Mouse (Mus musculus): ENCODE measurements around the gene Spint5. TPM values are rescaled to one million over a fixed set of nuclear protein-coding genes. Genes with fewer than 3 reads are reported as not detected.

Spint5 gene
- not detected in 2 replicates for polyA plus RNA-seq (2015; fragmentation: Nextera tagmentation; extraction: Ambion mirVana)

DNA sequence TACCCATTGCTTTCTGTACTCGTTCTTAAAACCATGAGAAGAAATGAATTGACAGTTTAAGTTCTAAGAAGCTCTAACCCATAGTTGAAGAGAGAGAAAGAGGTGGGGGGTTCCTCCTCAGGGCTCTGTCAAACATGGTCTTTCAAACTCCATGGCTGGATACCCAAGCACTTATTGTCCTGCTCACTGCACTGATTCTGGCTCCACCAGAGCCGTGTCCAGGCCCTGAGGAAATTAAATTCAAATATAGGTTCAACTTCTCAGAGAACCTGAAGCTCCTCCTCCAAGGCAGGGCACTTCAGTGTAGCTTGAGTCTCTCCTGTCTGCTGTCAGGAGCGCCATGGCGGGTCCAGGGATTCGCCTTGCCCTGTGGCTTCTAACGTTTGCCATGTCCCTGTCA is at the start of gene Spint5:
Gene Spint5, plus strand, starts transcription at position 301 of the 400 bp plus-strand sequence.

DNA sequence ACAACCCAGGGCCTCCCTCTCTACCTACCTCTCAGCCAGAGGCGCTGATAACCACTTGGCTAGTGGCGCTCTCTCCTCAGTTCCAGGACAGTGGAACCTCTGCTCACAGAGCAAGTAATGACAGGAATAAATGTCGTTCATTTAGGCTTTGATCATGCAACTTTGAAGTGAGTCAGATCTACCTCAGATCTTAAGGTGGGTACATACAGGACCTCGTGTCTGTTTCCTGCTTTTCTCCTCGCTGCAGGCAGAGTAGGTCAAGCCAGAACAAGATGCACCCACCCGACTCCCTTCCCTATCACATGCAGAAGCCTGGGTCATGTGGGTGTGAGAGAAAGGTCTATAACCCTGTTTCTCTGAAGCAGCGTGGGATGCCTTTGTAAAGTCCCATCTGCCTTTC is 41.1 kb upstream of the Spint5 start, which contains the start of gene Wfdc11:
Gene Wfdc11, minus strand, starts transcription at position 101 of the 400 bp plus-strand sequence.

DNA sequence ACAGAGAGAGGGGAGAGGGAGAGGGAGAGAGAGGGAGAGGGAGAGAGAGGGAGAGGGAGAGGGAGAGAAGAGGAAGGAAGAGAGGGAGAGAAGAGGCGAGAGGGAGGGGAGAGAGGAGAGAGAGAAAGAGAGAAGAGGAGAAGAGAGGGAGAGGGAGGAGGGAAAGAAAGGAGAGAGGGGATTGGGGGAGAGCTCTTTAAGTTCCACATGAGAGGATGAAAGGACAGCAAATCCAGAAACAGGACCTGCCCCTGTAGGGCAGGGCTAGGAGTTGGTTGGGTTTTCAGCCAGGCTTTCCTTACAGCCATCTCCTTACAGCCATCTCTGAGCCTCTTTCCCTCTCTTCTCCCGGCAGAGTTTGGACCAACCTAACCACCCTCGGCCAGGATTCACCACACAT is 30.3 kb upstream of the Spint5 start, which contains the start of gene Wfdc13:
Gene Wfdc13, plus strand, starts transcription at position 301 of the 400 bp plus-strand sequence.

DNA sequence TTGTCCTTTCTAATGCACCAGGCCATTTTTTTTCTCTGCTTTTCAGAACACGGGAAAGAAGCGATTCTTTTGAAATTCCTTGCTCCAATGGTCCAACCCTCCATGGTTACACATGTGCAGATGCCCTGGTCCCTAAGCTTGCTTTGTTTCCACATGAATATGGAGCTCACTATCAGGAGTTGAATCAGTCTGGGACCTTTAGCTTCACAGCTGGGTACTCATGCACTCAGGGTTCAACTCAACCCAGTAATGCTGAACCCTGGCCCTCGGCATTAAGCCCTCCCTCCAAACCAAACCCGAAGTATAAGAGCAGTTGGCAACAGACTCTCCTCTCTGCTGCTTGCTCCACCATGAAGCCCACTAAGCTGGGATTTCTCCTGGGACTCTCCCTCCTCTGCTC is 16.9 kb upstream of the Spint5 start, which contains the start of gene Spint4:
Gene Spint4, plus strand, starts transcription at position 301 of the 400 bp plus-strand sequence.

DNA sequence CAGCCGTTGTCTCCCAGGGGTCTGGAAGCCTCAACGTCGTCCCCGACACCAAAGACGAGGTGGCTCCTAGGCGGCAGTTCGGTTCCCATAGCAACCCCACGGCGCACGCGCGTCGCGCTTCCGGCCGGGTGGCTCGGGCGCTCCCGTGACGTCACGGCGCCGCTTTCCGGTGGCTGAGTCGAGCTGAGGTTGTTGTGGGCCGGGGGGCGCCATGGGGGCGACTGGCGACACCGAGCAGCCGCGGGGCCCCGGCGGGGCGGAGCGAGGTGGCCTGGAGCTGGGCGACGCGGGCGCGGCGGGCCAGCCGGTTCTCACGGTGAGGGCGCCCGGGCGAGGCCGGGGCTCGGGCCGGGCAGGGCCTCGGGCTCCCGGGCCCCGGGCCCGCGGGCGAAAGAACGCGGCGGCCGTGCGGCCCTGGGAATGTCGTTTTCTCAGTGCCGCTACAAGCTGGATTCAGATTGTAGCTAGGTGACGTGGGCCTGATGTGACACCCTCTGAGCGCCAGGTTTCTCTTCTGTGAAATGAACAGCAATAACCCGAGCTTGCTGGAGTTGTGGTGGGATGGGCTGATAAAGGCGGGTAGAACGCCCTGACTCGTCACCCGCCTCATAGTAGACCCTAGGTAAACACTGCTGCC is 30.9 kb downstream of the Spint5 start, which contains the start of the genes Wfdc3 and Dnttip1:
Gene Wfdc3, minus strand, starts transcription at position 89 of the 637 bp plus-strand sequence.
Gene Dnttip1, plus strand, starts transcription at position 141 of the 637 bp plus-strand sequence.

Other genes with a start within 250 kb of the Spint5 start
- not detected in 2 replicates for gene Trp53tg5, start 241.6 kb upstream of the Spint5 start, polyA plus RNA-seq (2015; fragmentation: Nextera tagmentation; extraction: Ambion mirVana)
- gene Dbndd2, start 229.2 kb upstream of the Spint5 start, polyA plus RNA-seq (2015; fragmentation: Nextera tagmentation; extraction: Ambion mirVana) = 41.5 and 45.7 TPM in 2 replicates
- gene Pigt, start 217.8 kb upstream of the Spint5 start, polyA plus RNA-seq (2015; fragmentation: Nextera tagmentation; extraction: Ambion mirVana) = 117 and 135 TPM in 2 replicates
- gene Wfdc2, start 152.9 kb upstream of the Spint5 start, polyA plus RNA-seq (2015; fragmentation: Nextera tagmentation; extraction: Ambion mirVana) = 0.62 and 0.65 TPM in 2 replicates
- gene Spint3, start 141.8 kb upstream of the Spint5 start, polyA plus RNA-seq (2015; fragmentation: Nextera tagmentation; extraction: Ambion mirVana) = not detected in 2 replicates
- not detected in 2 replicates for gene Wfdc6a, start 129.9 kb upstream of the Spint5 start, polyA plus RNA-seq (2015; fragmentation: Nextera tagmentation; extraction: Ambion mirVana)
- gene Eppin, start 121.7 kb upstream of the Spint5 start, polyA plus RNA-seq (2015; fragmentation: Nextera tagmentation; extraction: Ambion mirVana) = not detected in 2 replicates
- not detected in 2 replicates for gene Wfdc6b, start 101.8 kb upstream of the Spint5 start, polyA plus RNA-seq (2015; fragmentation: Nextera tagmentation; extraction: Ambion mirVana)
- gene Wfdc8, start 101.7 kb upstream of the Spint5 start, polyA plus RNA-seq (2015; fragmentation: Nextera tagmentation; extraction: Ambion mirVana) = not detected in 2 replicates
- gene Wfdc16, start 76.5 kb upstream of the Spint5 start, polyA plus RNA-seq (2015; fragmentation: Nextera tagmentation; extraction: Ambion mirVana) = not detected in 2 replicates
- not detected in 2 replicates for gene Wfdc10, start 59.3 kb upstream of the Spint5 start, polyA plus RNA-seq (2015; fragmentation: Nextera tagmentation; extraction: Ambion mirVana)
- gene Wfdc9, start 58.7 kb upstream of the Spint5 start, polyA plus RNA-seq (2015; fragmentation: Nextera tagmentation; extraction: Ambion mirVana) = not detected in 2 replicates
- not detected in 2 replicates for gene Wfdc11, start 41.2 kb upstream of the Spint5 start, polyA plus RNA-seq (2015; fragmentation: Nextera tagmentation; extraction: Ambion mirVana)
- gene Wfdc13, start 30.2 kb upstream of the Spint5 start, polyA plus RNA-seq (2015; fragmentation: Nextera tagmentation; extraction: Ambion mirVana) = 0.22 TPM in 1 of 2 replicates, not detected in the other
- gene Spint4, start 16.8 kb upstream of the Spint5 start, polyA plus RNA-seq (2015; fragmentation: Nextera tagmentation; extraction: Ambion mirVana) = not detected in 2 replicates
- 0.58 and 0.88 TPM in 2 replicates for gene Wfdc3, start 30.6 kb downstream of the Spint5 start, polyA plus RNA-seq (2015; fragmentation: Nextera tagmentation; extraction: Ambion mirVana)
- gene Dnttip1, start 30.7 kb downstream of the Spint5 start, polyA plus RNA-seq (2015; fragmentation: Nextera tagmentation; extraction: Ambion mirVana) = 48.0 and 50.3 TPM in 2 replicates
- gene Ube2c, start 54.6 kb downstream of the Spint5 start, polyA plus RNA-seq (2015; fragmentation: Nextera tagmentation; extraction: Ambion mirVana) = 31.4 and 34.2 TPM in 2 replicates
- 6.6 and 7.2 TPM in 2 replicates for gene Tnnc2, start 64.7 kb downstream of the Spint5 start, polyA plus RNA-seq (2015; fragmentation: Nextera tagmentation; extraction: Ambion mirVana)
- gene Snx21, start 70.5 kb downstream of the Spint5 start, polyA plus RNA-seq (2015; fragmentation: Nextera tagmentation; extraction: Ambion mirVana) = 54.9 and 60.8 TPM in 2 replicates
- gene Acot8, start 89.6 kb downstream of the Spint5 start, polyA plus RNA-seq (2015; fragmentation: Nextera tagmentation; extraction: Ambion mirVana) = 23.8 and 27.3 TPM in 2 replicates
- gene Zswim3, start 89.8 kb downstream of the Spint5 start, polyA plus RNA-seq (2015; fragmentation: Nextera tagmentation; extraction: Ambion mirVana) = 10.4 and 10.8 TPM in 2 replicates
- gene Zswim1, start 107.4 kb downstream of the Spint5 start, polyA plus RNA-seq (2015; fragmentation: Nextera tagmentation; extraction: Ambion mirVana) = 24.9 and 26.5 TPM in 2 replicates
- 0.27 TPM in 1 of 2 replicates, not detected in the other for gene Spata25, start 113.2 kb downstream of the Spint5 start, polyA plus RNA-seq (2015; fragmentation: Nextera tagmentation; extraction: Ambion mirVana)
- 101 and 102 TPM in 2 replicates for gene Ctsa, start 117.6 kb downstream of the Spint5 start, polyA plus RNA-seq (2015; fragmentation: Nextera tagmentation; extraction: Ambion mirVana)
- 8.1 and 8.5 TPM in 2 replicates for gene Neurl2, start 118.2 kb downstream of the Spint5 start, polyA plus RNA-seq (2015; fragmentation: Nextera tagmentation; extraction: Ambion mirVana)
- gene Pltp, start 142.4 kb downstream of the Spint5 start, polyA plus RNA-seq (2015; fragmentation: Nextera tagmentation; extraction: Ambion mirVana) = 134 and 140 TPM in 2 replicates
- gene Pcif1, start 164.0 kb downstream of the Spint5 start, polyA plus RNA-seq (2015; fragmentation: Nextera tagmentation; extraction: Ambion mirVana) = 84.1 and 87.1 TPM in 2 replicates
- 8.1 and 10.7 TPM in 2 replicates for gene Zfp335, start 196.5 kb downstream of the Spint5 start, polyA plus RNA-seq (2015; fragmentation: Nextera tagmentation; extraction: Ambion mirVana)
- 9.1 and 14.6 TPM in 2 replicates for gene Mmp9, start 225.5 kb downstream of the Spint5 start, polyA plus RNA-seq (2015; fragmentation: Nextera tagmentation; extraction: Ambion mirVana)
- 100 and 111 TPM in 2 replicates for gene Slc12a5, start 245.5 kb downstream of the Spint5 start, polyA plus RNA-seq (2015; fragmentation: Nextera tagmentation; extraction: Ambion mirVana)

All from neural tube, postnatal 0 days (tissue).